Mouse (Mus musculus) myocyte (in vitro differentiated cells): ENCODE data around the gene Ttpal. TPM values are rescaled to one million over a fixed set of nuclear protein-coding genes. Genes with fewer than 3 reads are reported as not detected.

Experiments used
- H3K27me3 ChIP-seq: one replicate; pipeline ENCODE4 v1.6.1; 2011; ENCODE audit not compliant: control insufficient read depth, insufficient read depth, insufficient read length
- H3K36me3 ChIP-seq: one replicate; pipeline ENCODE4 v1.6.1; 2011; ENCODE audit not compliant: control insufficient read depth, insufficient read depth
- H3K4me2 ChIP-seq: one replicate; pipeline ENCODE4 v1.6.1; 2011; ENCODE audit warnings: low read depth, control low read depth
- H3K4me3 ChIP-seq: one replicate; pipeline ENCODE4 v1.5.1; 2011; ENCODE audit warnings: mild to moderate bottlenecking, control low read depth, moderate library complexity
- H3K79me2 ChIP-seq: one replicate; pipeline ENCODE4 v1.6.1; 2011; ENCODE audit not compliant: control insufficient read depth, insufficient read depth
- H3ac ChIP-seq: one replicate; pipeline ENCODE4 v1.6.1; 2011; ENCODE audit not compliant: control insufficient read depth, insufficient read length
- CEBPB ChIP-seq: IDR thresholded peaks from 2 replicates; pipeline ENCODE4 v1.6.1; 2011; ENCODE audit warnings: mild to moderate bottlenecking, moderate library complexity; ENCODE audit not compliant: poor library complexity, insufficient read depth, severe bottlenecking
- E2F4 ChIP-seq: IDR thresholded peaks from one replicate; pipeline ENCODE4 v1.6.1; 2011; ENCODE audit warnings: mild to moderate bottlenecking, control low read depth, moderate library complexity; ENCODE audit not compliant: insufficient read depth
- MAX ChIP-seq: IDR thresholded peaks from one replicate; pipeline ENCODE4 v1.6.1; 2011; ENCODE audit warnings: low read depth, mild to moderate bottlenecking, control low read depth
- MYOD1 ChIP-seq, 3 experiments: IDR thresholded peaks; one replicate each; pipeline ENCODE4 v1.6.1; 2011; ENCODE audit warnings: control low read depth in 2 of 3, low read depth in 2 of 3, mild to moderate bottlenecking in 2 of 3, moderate library complexity in 1 of 3; ENCODE audit not compliant: insufficient read length in 2 of 3, control insufficient read depth in 1 of 3
- MYOG ChIP-seq, 3 experiments: IDR thresholded peaks; one replicate each; pipeline ENCODE4 v1.6.1; 2011; ENCODE audit warnings: control low read depth in 2 of 3, low read depth in 2 of 3, mild to moderate bottlenecking in 2 of 3; ENCODE audit not compliant: insufficient read length in 2 of 3, control insufficient read depth in 1 of 3, insufficient read depth in 1 of 3
- POLR2A ChIP-seq: IDR thresholded peaks from one replicate; pipeline ENCODE4 v1.6.1; 2011; ENCODE audit warnings: low read depth, mild to moderate bottlenecking, control low read depth, moderate library complexity; ENCODE audit not compliant: insufficient read length
- POLR2AphosphoS2 ChIP-seq: IDR thresholded peaks from one replicate; pipeline ENCODE4 v1.6.1; 2011; ENCODE audit warnings: low read depth, control low read depth; ENCODE audit not compliant: insufficient read length
- REST ChIP-seq: IDR thresholded peaks from one replicate; pipeline ENCODE4 v1.6.1; 2011; ENCODE audit warnings: mild to moderate bottlenecking, control low read depth, moderate library complexity; ENCODE audit not compliant: insufficient read depth, insufficient read length
- SRF ChIP-seq: IDR thresholded peaks from one replicate; pipeline ENCODE4 v1.6.1; 2011; ENCODE audit warnings: low read depth; ENCODE audit not compliant: control insufficient read depth, insufficient read length
- TCF12 ChIP-seq: IDR thresholded peaks from one replicate; pipeline ENCODE4 v1.6.1; 2011; ENCODE audit warnings: mild to moderate bottlenecking, control low read depth; ENCODE audit not compliant: poor library complexity, insufficient read depth, severe bottlenecking
- TCF3 ChIP-seq: IDR thresholded peaks from one replicate; pipeline ENCODE4 v1.6.1; 2011; ENCODE audit warnings: low read depth, control low read depth; ENCODE audit not compliant: insufficient read length
- USF1 ChIP-seq: IDR thresholded peaks from one replicate; pipeline ENCODE4 v1.6.1; 2011; ENCODE audit warnings: low read depth, mild to moderate bottlenecking, control low read depth, moderate library complexity
- polyA plus RNA-seq: library from polyadenylated mRNA; unstranded; fragments of >200 nt; fragmentation: generic; extraction: Trizol; gene quantifications from one replicate; pipeline ENCODE4 v1.2.1, GENCODE M21; 2012; ENCODE audit warnings: missing spikeins

Ttpal gene
- polyA plus RNA-seq, 1 experiment: 20.2 TPM

DNA sequence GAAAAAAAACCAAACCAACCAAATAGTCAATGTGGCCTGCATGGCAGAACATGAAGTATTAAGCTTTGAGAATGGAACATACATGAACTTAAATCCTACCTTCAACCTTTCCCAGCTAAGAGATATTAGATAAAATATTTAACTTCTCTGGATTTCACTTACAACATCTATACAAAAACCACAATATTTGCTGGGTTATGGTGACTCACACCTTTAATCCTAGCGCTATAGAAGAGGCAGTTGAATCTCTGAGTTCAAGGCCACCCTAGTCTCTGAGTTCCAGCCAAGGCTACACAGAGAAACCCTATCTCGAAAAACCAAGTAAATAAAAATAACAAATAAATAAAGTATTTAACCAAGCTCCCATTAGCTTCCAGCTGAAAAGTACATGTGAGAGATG lies 33.9 kb downstream of the Ttpal start:
- H3K36me3 ChIP-seq: peaks cover 48% of the 10 kb centered on the region
- no peak overlapping the region for H3K4me2 ChIP-seq
- no peak overlapping the region for H3K4me3 ChIP-seq
- TF ChIP-seq POLR2AphosphoS2: no peak
- TF ChIP-seq POLR2A: no peak
- no peak for TF ChIP-seq MYOD1 (IDR thresholded peaks at IDR 0.05; ENCODE audit: control insufficient read depth in 1 of 3, insufficient read length in 2 of 3, low read depth in 2 of 3)
- no peak for TF ChIP-seq TCF3
- TF ChIP-seq SRF: no peak
- TF ChIP-seq MYOG (IDR thresholded peaks at IDR 0.05; ENCODE audit: control insufficient read depth in 1 of 3, insufficient read depth in 1 of 3, insufficient read length in 2 of 3, low read depth in 2 of 3): no peak
- H3ac ChIP-seq: no peak overlapping the region
- H3K27me3 ChIP-seq: no peaks in the 10 kb centered on the region
- H3K79me2 ChIP-seq: peaks cover 52% of the 10 kb centered on the region

DNA sequence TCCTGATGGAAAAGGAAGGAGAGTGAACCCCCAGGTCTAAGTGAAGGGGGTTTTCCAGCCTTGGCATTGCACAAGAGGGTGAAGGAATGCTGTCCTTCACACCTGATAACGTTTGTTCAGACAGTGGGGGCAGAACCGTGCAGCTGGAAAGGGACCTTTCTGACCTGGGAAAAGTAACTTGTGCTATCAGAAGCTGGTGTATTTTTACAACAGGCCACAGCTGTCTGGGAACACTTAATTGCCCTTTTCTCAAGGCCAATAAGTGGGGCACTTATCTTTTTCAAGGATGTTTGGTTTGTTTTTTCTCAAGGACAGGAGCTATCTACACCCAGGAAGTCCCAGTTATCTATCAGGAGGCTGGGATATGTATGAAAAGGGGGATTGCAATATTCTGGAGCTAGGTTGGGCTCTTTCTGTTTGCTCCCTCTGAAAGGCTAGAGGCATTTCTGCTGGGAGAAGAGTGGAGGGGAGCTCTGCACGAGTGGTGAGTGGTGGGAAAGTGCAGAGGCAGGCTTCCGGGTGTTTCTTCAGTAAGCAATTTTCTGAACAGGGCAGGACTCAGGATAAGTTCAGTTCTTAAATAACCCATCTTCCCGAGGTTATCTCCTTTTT lies 35.6 kb downstream of the Ttpal start:
- H3K79me2 ChIP-seq: peaks cover 69% of the 10 kb centered on the region
- no peaks in the 10 kb centered on the region for H3K27me3 ChIP-seq
- H3K36me3 ChIP-seq: peaks cover 31% of the 10 kb centered on the region
- no peak overlapping the region for H3ac ChIP-seq
- H3K4me2 ChIP-seq: no peak overlapping the region
- no peak for TF ChIP-seq MAX
- no peak for TF ChIP-seq TCF3
- no peak for TF ChIP-seq POLR2A
- no peak for TF ChIP-seq E2F4
- no peak for TF ChIP-seq TCF12
- no peak for TF ChIP-seq MYOD1 (IDR thresholded peaks at IDR 0.05; ENCODE audit: control insufficient read depth in 1 of 3, insufficient read length in 2 of 3, low read depth in 2 of 3)
- no peak for TF ChIP-seq MYOG (IDR thresholded peaks at IDR 0.05; ENCODE audit: control insufficient read depth in 1 of 3, insufficient read depth in 1 of 3, insufficient read length in 2 of 3, low read depth in 2 of 3)
- TF ChIP-seq POLR2AphosphoS2: no peak
- no peak for TF ChIP-seq CEBPB
- TF ChIP-seq USF1: no peak
- TF ChIP-seq SRF: no peak
- no peak for TF ChIP-seq REST
- H3K4me3 ChIP-seq: no peak overlapping the region

DNA sequence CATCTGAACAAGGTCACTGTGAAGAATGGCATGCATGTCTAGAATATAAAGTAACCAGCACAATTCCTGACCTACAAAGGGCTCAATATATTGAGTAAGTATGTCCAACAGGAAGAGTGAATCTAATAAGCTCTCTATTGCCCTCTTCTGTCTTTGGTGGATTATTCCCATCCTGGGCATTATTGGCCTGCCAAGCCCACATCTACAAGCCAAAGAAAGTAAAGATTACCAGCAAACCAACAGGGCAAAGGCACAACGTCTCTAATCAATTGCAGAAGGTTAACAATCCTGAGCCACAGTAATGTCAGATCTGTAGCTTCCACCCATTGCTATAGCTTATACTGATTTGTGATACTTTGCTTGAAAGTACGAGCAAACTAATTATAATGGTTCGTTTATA lies 38.4 kb downstream of the Ttpal start:
- H3ac ChIP-seq: no peak overlapping the region
- no peak for TF ChIP-seq SRF
- TF ChIP-seq TCF12: no peak
- TF ChIP-seq POLR2AphosphoS2: no peak
- H3K36me3 ChIP-seq: peaks cover 13% of the 10 kb centered on the region
- H3K4me3 ChIP-seq: no peak overlapping the region
- no peaks in the 10 kb centered on the region for H3K27me3 ChIP-seq
- H3K79me2 ChIP-seq: peaks cover 83% of the 10 kb centered on the region
- no peak overlapping the region for H3K4me2 ChIP-seq

DNA sequence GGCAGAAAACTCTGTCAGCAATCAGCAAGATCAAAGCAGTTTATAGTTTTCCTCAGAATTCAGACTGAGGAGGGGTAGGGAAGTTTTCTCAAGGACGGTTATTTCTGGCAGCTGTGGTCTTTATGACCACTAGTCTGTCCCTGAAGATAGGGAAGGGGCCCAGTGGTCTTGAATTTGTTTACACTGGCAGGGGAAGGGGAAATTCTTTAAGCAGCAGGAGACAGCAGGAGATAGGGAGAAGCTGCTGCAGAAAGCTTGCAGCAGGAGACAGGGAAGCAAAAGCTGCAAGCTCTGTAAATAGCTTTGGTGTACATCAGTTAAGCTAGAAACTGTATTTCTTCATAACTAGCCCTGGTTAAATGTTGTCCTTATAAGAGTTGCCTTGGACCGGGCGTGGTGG lies 39.6 kb downstream of the Ttpal start:
- Histone ChIP-seq H3K79me2 (peaks cover 78% of the 10 kb centered on the region), H3K4me3 (no peak overlapping the region), H3K36me3 (peaks cover 2% of the 10 kb centered on the region), H3K4me2 (peak overlapping the region; percentile 29), H3K27me3 (no peaks in the 10 kb centered on the region), H3ac (no peak overlapping the region)
- TF ChIP-seq SRF: no peak
- no peak for TF ChIP-seq MYOG (IDR thresholded peaks at IDR 0.05; ENCODE audit: control insufficient read depth in 1 of 3, insufficient read depth in 1 of 3, insufficient read length in 2 of 3, low read depth in 2 of 3)
- no peak for TF ChIP-seq TCF12
- TF ChIP-seq TCF3: no peak
- no peak for TF ChIP-seq POLR2AphosphoS2
- no peak for TF ChIP-seq REST
- TF ChIP-seq MYOD1 (IDR thresholded peaks at IDR 0.05; ENCODE audit: control insufficient read depth in 1 of 3, insufficient read length in 2 of 3, low read depth in 2 of 3): no peak
- no peak for TF ChIP-seq MAX
- no peak for TF ChIP-seq E2F4
- no peak for TF ChIP-seq CEBPB
- no peak for TF ChIP-seq USF1
- no peak for TF ChIP-seq POLR2A

DNA sequence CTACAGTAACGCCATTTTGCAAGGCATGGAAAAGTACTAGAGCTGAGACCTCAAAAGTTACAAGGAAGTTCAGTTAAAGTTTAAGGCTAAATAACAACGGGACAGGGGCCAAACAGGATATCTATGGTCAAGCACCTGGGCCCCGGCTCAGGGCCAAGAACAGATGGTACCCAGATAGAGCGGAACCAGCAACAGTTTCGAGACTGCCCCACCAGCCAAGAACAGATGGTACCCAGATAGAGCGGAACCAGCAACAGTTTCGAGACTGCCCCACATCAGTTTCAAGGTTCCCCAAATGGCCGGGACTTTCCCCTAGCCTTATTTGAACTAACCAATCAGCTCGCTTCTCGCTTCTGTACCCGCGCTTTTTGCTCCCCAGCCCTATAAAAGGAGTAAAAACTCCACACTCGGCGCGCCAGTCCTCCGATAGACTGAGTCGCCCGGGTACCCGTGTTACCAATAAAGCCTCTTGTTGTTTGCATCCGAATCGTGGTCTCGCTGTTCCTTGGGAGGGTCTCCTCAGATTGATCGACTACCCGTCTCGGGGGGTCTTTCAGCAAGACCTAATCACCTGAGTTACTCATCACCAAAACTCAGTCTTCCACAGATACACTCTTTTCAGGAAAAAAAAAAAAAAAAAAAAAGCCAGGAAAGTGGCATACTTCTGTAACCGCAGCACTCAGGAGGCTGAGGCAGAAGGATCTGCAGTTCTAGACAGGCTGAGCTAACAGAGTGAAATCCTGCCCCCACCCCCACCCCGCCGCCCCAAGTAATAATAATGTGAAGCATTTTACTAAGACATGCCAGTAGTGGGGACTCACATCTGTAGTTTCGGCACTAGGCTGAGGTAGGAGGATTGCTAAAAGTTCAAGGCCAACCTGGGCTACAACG lies 40.8 kb downstream of the Ttpal start:
- TF ChIP-seq E2F4 (no peak), SRF (no peak), USF1 (no peak)
- H3K27me3 ChIP-seq: no peaks in the 10 kb centered on the region
- peaks cover 65% of the 10 kb centered on the region for H3K79me2 ChIP-seq
- peak overlapping the region; percentile 73 for H3K4me3 ChIP-seq
- no peaks in the 10 kb centered on the region for H3K36me3 ChIP-seq
- no peak overlapping the region for H3ac ChIP-seq
- H3K4me2 ChIP-seq: peak overlapping the region; percentile 94
